In genomic region chr19:57360341-57361130, GRCm38 (mm10) we compare ENCODE assay signal across 8 mouse cellular contexts. TPM values are rescaled to one million over a fixed set of nuclear protein-coding genes. Genes with fewer than 3 reads are reported as not detected.
DNase-seq lines count a peak whose midpoint lies in the region; ATAC-seq lines count a peak whose summit lies in the region.

Gene Fam160b1 (plus strand): TSS chr19:57360680.

- H3K79me2 ChIP-seq in macrophage (ENCODE audit: inconsistent target) = peaks cover 71% of the 10 kb centered on the region

- H3K4me3 ChIP-seq in hindbrain, embryonic 15.5 days = peak within 1 kb of the TSS; percentile 94
- H3K4me3 ChIP-seq in macrophage (ENCODE audit: inconsistent target) = peak within 1 kb of the TSS; percentile 49

- peaks cover 54% of the 10 kb centered on the region for H3K4me1 ChIP-seq in hindbrain, embryonic 15.5 days (replicated peaks)

- WGBS in hindbrain, embryonic 15.5 days = under 1% methylated on average over 63 of the region's 70 CpGs
- WGBS in macrophage (ENCODE audit: missing documents) = 0% methylated on average over 58 of the region's 70 CpGs

- H3K27me3 ChIP-seq in hindbrain, embryonic 15.5 days = no peaks in the 10 kb centered on the region

- peak within 1 kb of the TSS; percentile 99 for H3K9ac ChIP-seq in hindbrain, embryonic 15.5 days

- H3K36me3 ChIP-seq in hindbrain, embryonic 15.5 days = no peaks in the 10 kb centered on the region
- no peaks in the 10 kb centered on the region for H3K36me3 ChIP-seq in macrophage (ENCODE audit: inconsistent target)

- peak; percentile 93 for ATAC-seq in hindbrain, embryonic 15.5 days (ENCODE audit: low FRiP score, low read depth)

- H3K9me3 ChIP-seq in hindbrain, embryonic 15.5 days = no peaks in the 10 kb centered on the region

- H3K4me2 ChIP-seq in hindbrain, embryonic 15.5 days = peak within 1 kb of the TSS; percentile 54

- peak; percentile 93 for DNase-seq in T-cell, adult 2 months (ENCODE audit: low spot score)
- peak; percentile 93 to 96 for DNase-seq in cerebellum, postnatal 36 days
- peak; percentile 86 to 92 for DNase-seq in frontal cortex, postnatal 36 days (ENCODE audit: low spot score in 2 of 2)
- peak; percentile 90 to 92 for DNase-seq in left cerebral cortex, adult 18-20 months (ENCODE audit: low spot score in 2 of 2)
- peak; percentile 93 for DNase-seq in right cerebral cortex, adult 18-20 months
- DNase-seq in urinary bladder, postnatal 10 days (ENCODE audit: low spot score) = peak; percentile 72

- peak within 1 kb of the TSS; percentile 97 for H3K27ac ChIP-seq in hindbrain, embryonic 15.5 days (replicated peaks)
- peak within 1 kb of the TSS; percentile 48 for H3K27ac ChIP-seq in macrophage

RNA-seq across cellular contexts. Expression of gene Fam160b1, which starts in this region (rescaled TPM):
- polyA plus RNA-seq in hindbrain, embryonic 15.5 days (2015; fragmentation: Nextera tagmentation; extraction: Ambion mirVana) = 12.1 and 12.7 TPM in 2 replicates
- 10 to 100 TPM; 25.3 to 26.3 TPM for total RNA-seq in left cerebral cortex, adult 18-20 months (2021)
- total RNA-seq in macrophage (2018; cell fraction: chromatin; rRNA removed) = 10 to 100 TPM in 17 of 26 experiments, 1 to 10 TPM in 9; 4.7 to 23.7 (median 15.7) TPM
- 10 to 100 TPM; 10.3 to 23.5 (median 16.5) TPM for total RNA-seq in macrophage (2018; cell fraction: cytosol; rRNA removed)
- total RNA-seq in macrophage (2018; cell fraction: nucleus; rRNA removed) = 10 to 100 TPM in 22 of 26 experiments, 1 to 10 TPM in 4; 7.2 to 33.5 (median 17.0) TPM
- 13.5 to 15.0 TPM (median 14.8 TPM) in 3 replicates for polyA plus RNA-seq in macrophage (2018)

Comparison
In these comparisons a context has a peak if more than half of its experiments do, and no peak if none do; other contexts are left out.
1. Peak in every context shown above with its lines: DNase-seq, ATAC-seq, H3K4me3 ChIP-seq and H3K27ac ChIP-seq.